Mouse (Mus musculus) embryo, embryonic 10.5 days (tissue): ENCODE results near the gene Dthd1.
A peak's percentile ranks its signal among the peaks of the same experiment; 100 is the strongest.

Source experiments
- DNase-seq: peaks from one replicate; pipeline ENCODE4 v3.0.0-alpha.2; 2015; ENCODE audit warnings: low spot score

Gene Dthd1

DNA sequence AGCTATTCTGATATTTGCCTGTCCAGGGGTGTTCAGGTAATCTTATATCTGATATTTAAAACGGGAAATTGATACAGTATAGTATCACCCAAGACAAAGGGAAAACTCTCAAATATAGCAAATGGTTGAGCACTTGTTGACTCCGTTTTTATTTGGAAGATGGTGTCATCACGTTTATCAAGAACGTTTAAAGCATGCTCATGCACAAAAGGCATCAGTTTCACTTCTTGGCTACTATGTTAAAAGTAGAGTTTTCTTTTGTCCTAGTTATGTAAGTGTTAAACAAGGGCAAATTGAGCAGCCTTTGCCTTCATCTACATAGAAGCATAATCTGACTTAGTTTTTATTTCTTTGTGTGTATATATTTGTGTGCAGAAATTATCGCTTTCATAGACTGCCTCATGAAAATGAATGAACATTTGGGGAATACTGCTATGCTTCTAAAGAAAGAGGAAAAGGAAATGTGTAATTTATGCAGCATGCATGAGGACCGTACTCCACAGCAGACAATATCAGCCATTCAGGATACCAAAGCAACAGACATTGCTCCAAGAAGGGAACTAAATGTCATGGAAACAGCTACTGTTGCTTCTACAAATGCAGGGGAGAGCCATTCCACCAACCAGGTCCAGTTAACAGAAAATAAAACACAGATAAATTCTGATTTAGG, at the start of gene Dthd1:
Gene Dthd1, plus strand, starts transcription at position 422 of the 670 bp plus-strand sequence.
- no peak for DNase-seq

DNA sequence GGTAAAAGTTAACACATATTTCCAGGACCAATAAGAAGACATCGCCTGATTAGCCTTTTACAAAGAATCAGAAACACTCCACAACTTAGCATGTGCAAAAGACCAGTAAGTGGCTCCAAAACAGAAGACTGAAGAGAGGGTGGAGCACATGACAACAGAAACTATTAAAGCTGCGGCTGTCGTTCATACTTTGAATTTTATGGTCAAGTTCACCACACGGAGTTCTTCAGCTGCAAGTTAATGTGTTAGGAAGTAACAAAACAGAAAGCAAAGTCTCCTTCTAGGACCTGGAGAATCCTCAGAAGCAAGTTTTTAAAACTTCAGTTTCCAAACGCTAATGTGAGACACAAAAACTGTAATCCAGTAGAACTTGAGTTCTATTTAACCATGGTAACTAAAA, 49.5 kb upstream of the Dthd1 start:
- DNase-seq, result no peak

DNA sequence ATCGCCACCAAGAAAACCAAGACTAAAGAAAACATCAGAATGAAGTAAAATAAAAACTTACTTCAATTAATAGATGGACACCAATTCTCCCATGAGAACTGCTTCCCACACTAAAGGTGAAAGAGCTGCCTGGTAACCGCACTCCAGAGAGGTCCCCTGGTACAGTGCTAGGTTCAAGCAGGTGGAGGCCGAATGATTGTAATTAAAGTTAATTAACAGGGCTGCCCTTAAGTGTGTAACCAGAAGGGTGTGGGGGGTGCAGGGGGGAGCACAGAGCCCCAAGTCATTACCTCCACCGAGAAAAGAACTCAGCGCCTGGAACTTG, 48.2 kb upstream of the Dthd1 start:
- no peak for DNase-seq

DNA sequence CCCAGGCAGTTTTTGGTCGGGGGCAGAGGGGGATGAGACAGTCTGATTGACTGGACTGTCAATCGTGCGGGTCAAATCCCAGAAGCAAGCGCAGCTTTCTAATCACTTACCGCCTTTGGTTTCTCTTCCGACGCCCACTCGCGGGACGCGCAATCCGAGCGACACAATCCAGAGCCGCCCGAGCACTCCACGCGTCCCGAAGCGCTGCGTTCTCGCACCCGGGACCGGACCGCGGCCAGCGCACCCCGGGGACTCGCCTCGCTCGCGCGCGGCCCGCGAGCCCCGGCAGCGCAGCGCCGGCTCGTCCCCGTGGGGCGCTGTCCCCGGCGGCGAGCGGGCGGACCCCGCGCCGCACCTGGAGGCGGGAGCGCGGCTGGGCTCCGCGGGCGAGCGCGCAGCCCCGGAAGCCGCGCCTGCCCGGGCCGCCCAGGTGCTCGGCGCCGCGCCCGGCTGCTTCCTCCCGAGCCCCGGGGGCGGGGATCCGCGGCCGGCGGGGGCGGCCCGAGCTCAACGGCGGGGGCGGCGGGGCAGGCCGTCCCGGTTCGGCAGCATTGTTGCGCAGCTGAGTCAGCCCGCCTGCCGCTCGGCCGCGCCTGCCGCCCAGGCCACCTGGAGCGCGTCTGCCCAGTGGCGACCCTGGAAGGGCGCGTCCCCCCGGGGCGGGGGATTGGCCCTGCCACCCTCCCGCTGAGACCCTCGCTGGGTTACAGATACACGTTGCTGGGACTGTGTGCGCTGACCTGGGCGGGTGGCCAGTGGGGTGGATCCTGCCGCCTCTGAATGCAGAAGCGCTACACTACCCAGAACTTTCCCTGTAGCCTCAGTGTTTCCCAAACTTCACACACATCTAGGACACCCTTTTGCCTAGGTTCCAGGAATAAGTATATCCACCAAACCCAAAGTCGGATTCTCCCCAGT, 47.6 kb upstream of the Dthd1 start, which contains the start of gene Arap2:
Gene Arap2, minus strand, starts transcription at position 376 of the 918 bp plus-strand sequence.
- peak; percentile 41 for DNase-seq

DNA sequence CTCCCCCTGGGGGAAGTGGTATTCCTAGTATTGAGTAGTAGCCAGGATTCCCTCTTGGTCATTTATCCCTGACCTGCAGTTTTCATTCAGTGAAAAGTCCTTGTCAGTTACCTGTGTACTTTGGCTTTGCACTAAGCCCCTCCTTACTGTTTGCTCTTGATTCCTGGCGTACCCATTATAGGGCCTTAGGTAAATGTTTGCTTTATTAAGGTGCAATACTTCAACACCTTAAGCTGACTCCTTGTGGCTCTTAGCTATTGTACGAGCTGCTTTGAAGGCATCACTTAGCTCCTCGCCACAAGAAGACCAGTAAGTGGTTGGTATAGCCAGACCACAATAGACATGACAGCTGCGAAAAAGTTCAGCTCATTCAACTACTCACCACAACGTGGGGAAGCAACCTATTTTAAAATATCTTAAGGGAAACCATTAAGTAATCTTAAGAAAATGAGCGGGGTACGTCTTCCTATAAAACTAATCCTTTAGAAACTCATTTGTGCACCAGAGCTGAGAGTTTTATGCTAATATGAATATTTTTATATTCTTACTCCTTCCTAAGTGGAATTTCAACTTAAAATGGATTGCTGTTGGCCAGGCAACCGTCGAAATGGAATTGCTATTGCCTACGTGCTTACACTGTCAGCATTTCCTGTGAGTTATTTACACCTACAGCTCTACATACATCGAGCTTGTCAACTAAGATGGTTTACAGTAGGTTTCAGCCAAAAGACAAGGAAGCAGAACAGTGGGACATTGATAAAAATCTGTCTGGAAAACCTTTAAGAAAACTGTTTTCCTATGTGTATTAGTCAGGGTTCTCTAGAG, 41.6 kb upstream of the Dthd1 start:
- DNase-seq, result no peak

DNA sequence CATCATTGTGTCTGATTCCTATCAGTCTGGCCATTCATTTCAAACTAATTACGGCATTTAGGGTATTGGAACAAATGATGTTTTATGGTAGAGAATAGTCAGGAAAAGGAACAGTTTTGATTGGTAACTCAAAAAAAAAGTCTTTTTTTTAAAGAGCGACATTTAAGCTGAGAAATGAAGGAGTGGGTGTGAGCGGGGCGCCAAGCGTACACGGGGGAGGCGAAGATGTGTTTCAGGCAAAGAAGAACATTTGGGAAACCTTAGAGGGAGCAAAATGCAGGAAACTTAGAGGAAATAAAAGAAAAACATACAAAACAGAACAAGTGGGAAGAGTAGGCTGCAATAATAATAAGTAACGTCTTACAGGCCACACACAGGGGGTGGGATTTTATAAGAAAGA, 35.8 kb upstream of the Dthd1 start:
- DNase-seq, result no peak

DNA sequence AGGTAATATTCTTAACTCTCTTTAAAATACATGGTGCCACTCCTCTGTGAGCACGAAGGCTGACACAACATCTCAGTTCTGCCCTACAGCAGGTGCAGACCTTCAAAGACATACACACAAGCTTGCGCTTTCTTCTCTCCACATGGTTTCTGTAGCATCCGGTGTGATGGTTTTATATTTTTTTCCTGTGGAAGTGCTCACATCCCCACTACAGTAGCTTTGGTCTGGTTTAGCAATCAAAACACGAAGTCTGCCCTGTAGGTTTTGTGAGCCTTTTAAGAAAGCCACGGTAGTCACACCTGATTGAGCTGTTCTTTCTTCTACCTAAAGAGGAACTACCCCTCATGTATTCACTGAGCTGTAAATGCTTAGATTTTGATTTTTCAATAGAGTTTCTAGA, 34.9 kb upstream of the Dthd1 start:
- DNase-seq, result no peak

DNA sequence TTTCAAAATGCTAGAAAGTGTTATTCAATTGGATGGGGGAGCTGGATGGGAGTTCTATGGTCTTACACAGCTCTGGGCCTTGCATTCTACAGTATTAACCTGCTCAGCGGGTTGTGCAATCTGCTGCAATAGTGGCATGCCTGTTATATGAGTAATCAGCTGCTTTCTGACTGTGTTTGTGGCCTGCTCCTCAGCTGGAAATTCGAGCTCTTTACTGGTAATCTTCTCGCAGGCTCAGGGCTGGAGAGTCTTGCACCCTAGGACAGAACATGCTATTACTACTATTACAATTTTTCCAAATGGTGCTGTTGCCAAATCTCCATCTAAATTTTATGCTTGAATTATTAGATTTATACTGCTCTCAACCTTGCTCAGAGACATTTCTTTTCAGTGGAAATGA, 26.8 kb upstream of the Dthd1 start:
- no peak for DNase-seq

DNA sequence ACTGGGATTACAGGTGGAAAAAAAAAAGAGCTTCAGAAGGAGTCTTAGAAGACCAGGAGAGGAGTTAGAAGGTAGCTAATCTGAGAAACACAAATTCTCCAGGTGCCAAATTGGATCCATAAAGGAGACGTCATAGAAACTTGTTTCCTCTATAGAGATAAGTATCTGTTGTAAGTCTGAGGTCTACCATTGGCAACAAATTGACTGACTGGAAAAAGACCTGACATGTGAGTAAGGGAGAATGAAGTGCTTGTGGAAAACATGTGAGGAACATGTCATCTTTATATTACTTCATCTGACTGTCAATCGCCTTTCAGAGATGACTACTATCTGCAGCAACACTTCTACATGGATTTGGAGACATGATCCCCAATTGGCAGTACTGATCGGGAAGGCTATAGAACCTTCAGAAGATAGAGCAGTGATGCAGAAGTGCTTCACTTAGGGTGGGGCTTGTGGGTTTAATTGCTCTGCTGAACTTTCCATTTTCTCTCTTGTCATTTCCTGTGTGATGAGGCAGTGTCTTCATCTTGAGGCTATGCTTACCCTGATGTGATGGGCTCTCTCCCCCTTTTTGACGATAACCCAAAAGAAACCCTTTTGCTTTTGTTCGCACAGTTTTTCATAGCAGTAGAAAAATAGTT, 22.6 kb upstream of the Dthd1 start:
- DNase-seq, result no peak

DNA sequence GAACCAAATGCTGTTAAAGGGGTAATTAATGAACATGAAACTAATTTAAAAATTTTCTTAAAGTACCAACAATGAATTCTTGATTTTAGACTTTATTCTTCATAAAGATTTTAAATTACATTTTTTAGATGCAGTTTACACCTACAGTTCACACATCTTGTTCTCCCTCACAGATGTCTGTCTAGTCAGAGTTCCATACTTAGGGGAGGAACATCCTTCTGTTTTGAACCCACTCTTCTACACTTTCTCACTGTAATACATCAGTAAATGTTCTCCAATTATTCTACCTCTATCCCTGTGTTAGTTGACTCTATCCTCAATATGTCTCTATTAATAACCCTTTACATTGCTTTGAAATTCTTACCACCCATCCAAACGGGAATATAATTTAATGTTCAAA, 20.8 kb upstream of the Dthd1 start:
- DNase-seq, result no peak

DNA sequence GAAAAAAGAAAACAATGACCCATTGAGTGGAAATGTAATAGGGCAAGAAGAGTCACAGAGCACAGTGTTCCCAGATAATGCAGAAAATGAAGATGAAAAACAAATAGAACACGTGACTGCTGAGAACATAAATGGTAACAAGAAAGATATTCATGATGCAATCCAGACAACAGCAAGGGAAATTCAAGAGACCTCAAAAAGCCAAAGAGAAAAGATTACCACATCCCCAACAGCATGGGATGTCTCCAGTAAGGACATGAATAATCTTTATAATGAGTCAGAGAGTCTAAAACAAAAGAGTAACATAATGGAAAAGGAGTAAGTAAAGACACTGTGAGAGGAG, 420 bp downstream of the Dthd1 start:
- DNase-seq, result no peak

DNA sequence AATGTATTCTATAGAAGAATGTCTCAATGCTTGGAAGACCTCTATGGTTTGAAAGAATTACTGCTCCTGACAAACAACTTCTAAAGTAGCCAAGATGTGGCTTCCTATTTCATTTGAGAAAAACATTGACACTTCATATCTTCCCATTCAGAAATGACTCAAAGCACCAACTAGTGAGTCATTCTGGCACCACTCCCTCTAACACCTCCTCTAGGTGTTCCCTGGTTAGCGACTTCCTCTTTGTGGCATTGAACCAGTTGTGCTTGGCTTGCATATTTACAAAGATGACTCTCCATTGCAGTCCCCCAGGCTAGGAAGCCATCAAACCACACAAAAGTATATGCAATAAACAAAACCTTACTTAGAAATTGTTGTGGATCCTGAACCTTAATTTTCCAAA, 2.1 kb downstream of the Dthd1 start:
- DNase-seq, result no peak

DNA sequence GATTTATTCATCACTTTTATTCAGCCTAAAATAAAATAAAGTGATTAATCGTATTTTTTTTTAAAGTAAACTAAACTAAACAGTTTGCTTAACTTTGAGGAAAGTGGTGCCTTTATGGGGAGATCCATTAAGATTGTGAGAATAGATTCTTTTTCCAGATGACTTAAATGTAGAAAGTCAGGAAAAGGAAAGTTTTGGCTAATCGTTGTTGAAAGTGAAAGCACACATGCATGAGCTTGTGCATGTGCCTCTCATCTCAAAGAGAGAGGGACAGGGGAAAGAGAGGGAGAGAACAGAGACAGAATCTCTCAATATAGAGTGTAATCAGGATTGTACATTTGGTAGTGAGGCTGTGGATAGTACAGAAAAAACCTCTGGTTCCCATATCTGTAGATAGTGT, 5.9 kb downstream of the Dthd1 start:
- DNase-seq, result no peak

DNA sequence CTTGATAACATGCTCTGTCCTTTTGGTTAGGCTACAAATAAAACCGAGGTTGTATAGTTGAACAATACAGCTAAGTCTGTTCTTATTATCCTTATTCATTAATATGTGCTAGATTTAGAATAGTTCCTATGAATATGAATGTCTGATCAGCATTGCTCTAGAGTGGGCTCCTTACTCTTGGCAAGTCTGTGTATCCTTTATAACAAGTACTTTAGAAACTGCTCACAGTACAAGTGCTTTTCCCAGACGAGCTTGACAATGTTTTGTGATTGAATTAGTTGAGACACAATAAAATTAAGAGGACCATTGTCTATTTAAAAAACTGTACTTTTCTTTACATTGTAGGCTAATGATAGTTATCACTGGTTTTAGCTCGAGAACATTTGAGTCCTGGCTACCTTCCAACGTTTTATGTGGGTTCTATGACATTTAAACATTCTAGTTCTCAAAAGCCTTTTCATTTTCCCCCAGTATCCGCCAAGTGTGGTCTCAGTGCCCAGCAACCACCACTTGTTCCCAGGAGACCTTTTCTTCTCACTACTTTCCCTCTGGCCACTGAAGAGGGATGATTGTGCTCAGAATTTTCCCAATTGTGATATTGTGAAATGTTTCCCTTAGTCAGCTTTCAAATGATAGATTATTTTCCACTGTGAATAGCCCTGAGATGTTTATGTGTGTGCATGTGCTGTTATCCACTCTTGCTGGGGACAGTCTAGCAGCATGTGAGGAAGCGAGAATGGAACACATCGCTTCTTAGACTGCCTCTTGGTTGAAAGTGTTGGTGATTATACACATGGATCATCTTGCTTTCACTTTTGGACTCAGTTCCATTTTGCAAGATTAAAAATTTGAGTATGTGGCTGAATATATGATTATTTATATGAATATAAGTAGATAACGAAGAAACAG, 7.0 kb downstream of the Dthd1 start:
- DNase-seq, result no peak

DNA sequence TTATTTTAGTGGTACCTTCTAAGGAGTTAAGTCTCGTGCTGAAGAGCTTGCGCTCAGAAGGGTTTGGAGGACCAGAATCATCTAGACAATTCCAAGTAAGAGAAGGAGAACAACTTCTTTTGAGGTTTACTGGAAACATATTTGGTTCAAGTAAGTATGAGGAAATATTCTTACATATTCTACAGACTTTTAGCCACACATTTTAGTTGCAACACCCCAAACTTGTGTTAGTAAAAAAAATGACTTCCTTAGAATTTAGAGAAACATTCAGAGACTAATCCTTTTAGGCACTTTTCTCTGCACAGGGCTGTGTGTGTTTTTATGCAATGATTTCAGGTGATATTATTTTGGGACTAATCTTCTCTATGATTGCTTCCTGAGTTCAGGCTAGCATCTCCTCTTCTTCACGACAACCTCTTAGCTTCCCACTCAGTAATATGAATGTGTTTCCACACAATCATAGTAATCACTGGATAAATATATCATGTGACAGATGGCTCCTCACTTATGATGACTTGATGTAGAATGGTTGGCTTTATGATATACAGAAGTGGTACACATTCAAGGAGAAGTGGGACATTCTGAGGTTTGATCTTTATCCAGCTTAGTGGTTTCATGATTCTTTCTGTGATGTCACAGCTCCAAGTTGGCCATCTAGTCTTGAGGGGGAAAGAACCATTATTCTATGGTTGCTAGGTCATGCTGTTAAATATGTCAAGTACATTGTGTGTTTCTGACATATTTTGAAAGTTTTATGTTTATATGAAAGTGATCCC, 29.5 kb downstream of the Dthd1 start:
- DNase-seq, result no peak

DNA sequence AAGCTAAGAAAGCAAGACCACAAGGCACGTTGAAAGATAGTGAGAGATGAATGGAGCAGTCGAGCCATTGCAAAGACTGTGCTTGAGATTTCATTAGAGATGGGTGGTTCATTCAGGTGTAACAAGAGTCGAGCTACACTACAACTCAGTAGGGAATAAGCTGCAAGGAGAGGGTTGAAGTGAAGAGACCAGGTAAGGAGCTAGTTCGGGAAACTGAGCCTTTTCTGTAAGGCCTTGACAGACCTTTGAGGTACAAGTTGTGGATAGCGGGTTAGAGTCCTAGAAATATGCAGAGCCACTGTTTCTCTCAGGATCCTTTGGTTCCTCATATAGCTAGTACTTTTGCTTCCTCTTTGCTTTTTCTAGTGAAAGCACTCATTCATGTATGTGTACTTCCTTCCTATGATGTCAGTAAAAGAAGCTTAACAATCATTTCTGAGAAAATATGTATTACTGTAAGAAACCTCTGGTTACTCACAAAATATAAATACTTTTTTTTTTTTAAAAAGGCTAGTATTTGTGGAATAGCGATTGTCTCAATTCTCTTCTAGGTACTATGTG, 33.0 kb downstream of the Dthd1 start:
- DNase-seq, result no peak

DNA sequence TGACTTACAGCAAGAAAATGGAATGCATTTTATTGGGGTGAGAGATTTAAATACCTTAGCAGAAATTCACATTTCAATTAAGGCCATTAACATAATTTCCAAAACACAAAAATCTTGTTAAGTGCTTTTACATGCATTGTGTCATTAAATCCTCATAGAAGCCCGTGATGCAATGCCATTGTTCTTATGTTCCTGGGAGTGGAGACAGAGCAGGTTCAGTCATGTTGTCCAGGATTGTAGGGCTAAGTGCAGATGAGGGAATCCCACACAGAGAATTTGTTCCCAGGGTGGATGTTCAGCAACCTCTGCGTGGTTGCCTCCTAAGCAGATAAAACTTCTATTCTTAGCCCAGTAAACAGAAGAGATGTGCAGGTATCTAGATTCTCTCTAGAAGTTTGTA, 37.7 kb downstream of the Dthd1 start:
- DNase-seq, result no peak

DNA sequence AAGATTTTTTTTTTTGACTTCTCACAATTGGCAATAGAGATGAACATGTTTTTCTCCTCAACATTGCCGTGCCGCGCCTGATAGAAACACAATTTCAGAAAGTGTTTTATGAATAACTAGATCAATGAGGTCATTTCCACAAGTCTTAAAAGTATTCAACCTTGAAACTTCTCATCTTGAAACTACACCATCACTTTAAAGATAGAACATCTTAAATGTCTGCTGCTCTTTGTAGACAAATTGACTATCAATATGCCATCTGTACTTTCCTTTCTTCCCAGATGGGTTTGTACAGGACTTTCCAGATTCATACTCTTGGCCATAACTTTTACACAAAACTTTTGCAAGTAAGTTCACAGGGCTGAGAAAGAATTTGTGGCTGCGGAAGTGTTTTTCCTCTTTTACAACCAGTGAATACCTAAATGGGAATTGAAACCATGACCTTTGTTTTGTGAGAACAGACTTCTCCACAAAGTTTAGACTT, 40.8 kb downstream of the Dthd1 start:
- DNase-seq, result no peak

DNA sequence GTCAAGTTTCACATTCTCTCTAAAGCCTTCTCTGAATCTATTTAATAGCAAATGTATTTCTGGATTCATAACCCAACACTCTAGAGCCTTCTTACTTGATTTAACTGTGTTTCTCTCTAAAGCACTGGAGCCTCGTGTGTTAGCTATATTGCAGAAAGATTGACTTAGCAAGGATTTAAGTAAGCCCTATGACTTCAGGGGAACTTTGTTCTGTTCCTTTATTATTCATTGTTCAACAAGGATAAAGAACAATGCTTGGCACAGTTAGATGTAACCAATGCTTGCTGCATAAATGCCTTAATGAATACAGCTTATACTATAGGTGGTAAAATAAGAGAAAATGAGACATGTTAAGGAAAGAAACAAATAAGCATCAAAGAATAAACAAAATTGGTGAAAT, 43.9 kb downstream of the Dthd1 start:
- DNase-seq, result no peak

DNA sequence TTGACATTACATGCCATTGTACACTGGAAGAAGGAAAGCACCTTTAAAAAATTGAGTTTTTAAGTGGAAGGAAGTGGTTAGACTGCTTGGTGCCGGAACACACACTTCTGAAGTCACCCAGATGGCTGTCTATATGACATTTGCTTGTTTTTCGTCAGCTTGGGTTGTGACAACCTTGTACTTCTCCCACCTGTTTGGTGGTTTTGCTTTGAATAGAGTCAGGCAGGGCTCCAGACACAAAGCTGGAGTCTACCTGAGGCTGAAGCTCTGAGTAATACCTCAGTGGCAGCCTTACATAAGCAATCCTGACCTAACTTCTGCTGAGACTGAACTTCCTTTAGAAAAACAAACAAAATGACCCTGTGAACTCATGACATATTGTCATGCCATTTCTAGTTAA, 44.7 kb downstream of the Dthd1 start:
- DNase-seq, result no peak
